Mouse (Mus musculus) brown adipose tissue, adult 24 weeks (tissue): Measurements from ENCODE around the gene Myo6. TPM values are rescaled to one million over a fixed set of nuclear protein-coding genes. Genes with fewer than 3 reads are reported as not detected.

Source experiments
- H3K27ac ChIP-seq: fragments of 200-500 bp; replicated peaks from 2 replicates; pipeline ENCODE4 v1.5.1; 2012; ENCODE audit warnings: low read depth, mild to moderate bottlenecking, low read length
- H3K4me1 ChIP-seq: fragments of 200-500 bp; 2 replicates; pipeline ENCODE4 v1.6.1; 2012; ENCODE audit warnings: low read length, mixed read lengths; ENCODE audit not compliant: control insufficient read depth, insufficient read depth, insufficient read length
- H3K4me3 ChIP-seq: fragments of 200-500 bp; 2 replicates; pipeline ENCODE4 v1.5.1; 2012; ENCODE audit warnings: low read depth, mild to moderate bottlenecking, low read length, moderate library complexity; ENCODE audit not compliant: insufficient read depth
- polyA plus RNA-seq: library from polyadenylated mRNA; stranded (reverse); fragments of >200 nt; gene quantifications from 2 replicates; pipeline ENCODE4 v1.2.4, GENCODE M21; 2012; ENCODE audit not compliant: missing spikeins, insufficient read depth, insufficient read length

The Myo6 gene
- polyA plus RNA-seq, 1 experiment, result 15.9 TPM

- Histone ChIP-seq H3K4me3 (no peak overlapping the region), H3K27ac (no peak overlapping the region), H3K4me1 (no peaks in the 10 kb centered on the region)
Measured at GRCm38 (mm10) chr9:80241719-80242118, 76.9 kb downstream of the Myo6 start.

GRCm38 (mm10) chr9:80252146-80252545, 87.3 kb downstream of the Myo6 start:
- no peak overlapping the region for H3K27ac ChIP-seq
- H3K4me3 ChIP-seq, result no peak overlapping the region
- H3K4me1 ChIP-seq, result no peaks in the 10 kb centered on the region

- Histone ChIP-seq H3K27ac (no peak overlapping the region), H3K4me3 (no peak overlapping the region), H3K4me1 (no peaks in the 10 kb centered on the region)
Measured at GRCm38 (mm10) chr9:80253241-80253640, 88.4 kb downstream of the Myo6 start.

- H3K4me1 ChIP-seq, result no peaks in the 10 kb centered on the region
- no peak overlapping the region for H3K4me3 ChIP-seq
- H3K27ac ChIP-seq, result no peak overlapping the region
Measured at GRCm38 (mm10) chr9:80256561-80256960, 91.7 kb downstream of the Myo6 start.

GRCm38 (mm10) chr9:80258396-80258795, 93.6 kb downstream of the Myo6 start:
- H3K27ac ChIP-seq, result no peak overlapping the region
- no peak overlapping the region for H3K4me3 ChIP-seq
- peaks cover 3% of the 10 kb centered on the region; the same call in 1 of the 2 replicates for H3K4me1 ChIP-seq

- Histone ChIP-seq H3K4me1 (peaks cover 3% of the 10 kb centered on the region; the same call in 1 of the 2 replicates), H3K27ac (no peak overlapping the region), H3K4me3 (no peak overlapping the region)
Measured at GRCm38 (mm10) chr9:80260905-80261304, 96.1 kb downstream of the Myo6 start.

- Histone ChIP-seq H3K4me3 (no peak overlapping the region), H3K4me1 (peaks cover 3% of the 10 kb centered on the region; the same call in 1 of the 2 replicates), H3K27ac (no peak overlapping the region)
Measured at GRCm38 (mm10) chr9:80262367-80263026, 97.7 kb downstream of the Myo6 start.

GRCm38 (mm10) chr9:80266086-80266485, 101.3 kb downstream of the Myo6 start:
- Histone ChIP-seq H3K27ac (no peak overlapping the region), H3K4me1 (peaks cover 3% of the 10 kb centered on the region; the same call in 1 of the 2 replicates), H3K4me3 (no peak overlapping the region)

- Histone ChIP-seq H3K4me1 (peaks cover 3% of the 10 kb centered on the region; the same call in 1 of the 2 replicates), H3K27ac (no peak overlapping the region), H3K4me3 (no peak overlapping the region)
Measured at GRCm38 (mm10) chr9:80266507-80266906, 101.7 kb downstream of the Myo6 start.

- H3K4me3 ChIP-seq, result no peak overlapping the region
- H3K4me1 ChIP-seq, result no peaks in the 10 kb centered on the region
- H3K27ac ChIP-seq, result no peak overlapping the region
Measured at GRCm38 (mm10) chr9:80269596-80269995, 104.8 kb downstream of the Myo6 start.

GRCm38 (mm10) chr9:80272951-80273350, 108.1 kb downstream of the Myo6 start:
- H3K4me1 ChIP-seq, result no peaks in the 10 kb centered on the region
- H3K27ac ChIP-seq, result no peak overlapping the region
- H3K4me3 ChIP-seq, result no peak overlapping the region

GRCm38 (mm10) chr9:80275053-80275771, 110.4 kb downstream of the Myo6 start:
- H3K4me3 ChIP-seq, result no peak overlapping the region
- H3K4me1 ChIP-seq, result no peaks in the 10 kb centered on the region

GRCm38 (mm10) chr9:80275772-80276134, 110.9 kb downstream of the Myo6 start:
- Histone ChIP-seq H3K4me3 (no peak overlapping the region), H3K27ac (no peak overlapping the region), H3K4me1 (no peaks in the 10 kb centered on the region)

More at GRCm38 (mm10) chr9:80275053-80275771, 110.4 kb downstream of the Myo6 start:
- no peak overlapping the region for H3K27ac ChIP-seq

- H3K4me3 ChIP-seq, result no peak overlapping the region
- H3K4me1 ChIP-seq, result no peaks in the 10 kb centered on the region
- no peak overlapping the region for H3K27ac ChIP-seq
Measured at GRCm38 (mm10) chr9:80277157-80277556, 112.3 kb downstream of the Myo6 start.

- H3K4me3 ChIP-seq, result no peak overlapping the region
Measured at GRCm38 (mm10) chr9:80277770-80278169, 112.9 kb downstream of the Myo6 start.

GRCm38 (mm10) chr9:80280724-80281123, 115.9 kb downstream of the Myo6 start:
- no peak overlapping the region for H3K27ac ChIP-seq
- no peaks in the 10 kb centered on the region for H3K4me1 ChIP-seq

More at GRCm38 (mm10) chr9:80277770-80278169, 112.9 kb downstream of the Myo6 start:
- H3K27ac ChIP-seq, result no peak overlapping the region
- no peaks in the 10 kb centered on the region for H3K4me1 ChIP-seq

More at GRCm38 (mm10) chr9:80280724-80281123, 115.9 kb downstream of the Myo6 start:
- H3K4me3 ChIP-seq, result no peak overlapping the region
